Mouse (Mus musculus): ENCODE data around the gene Sqor.

The Sqor gene

DNA sequence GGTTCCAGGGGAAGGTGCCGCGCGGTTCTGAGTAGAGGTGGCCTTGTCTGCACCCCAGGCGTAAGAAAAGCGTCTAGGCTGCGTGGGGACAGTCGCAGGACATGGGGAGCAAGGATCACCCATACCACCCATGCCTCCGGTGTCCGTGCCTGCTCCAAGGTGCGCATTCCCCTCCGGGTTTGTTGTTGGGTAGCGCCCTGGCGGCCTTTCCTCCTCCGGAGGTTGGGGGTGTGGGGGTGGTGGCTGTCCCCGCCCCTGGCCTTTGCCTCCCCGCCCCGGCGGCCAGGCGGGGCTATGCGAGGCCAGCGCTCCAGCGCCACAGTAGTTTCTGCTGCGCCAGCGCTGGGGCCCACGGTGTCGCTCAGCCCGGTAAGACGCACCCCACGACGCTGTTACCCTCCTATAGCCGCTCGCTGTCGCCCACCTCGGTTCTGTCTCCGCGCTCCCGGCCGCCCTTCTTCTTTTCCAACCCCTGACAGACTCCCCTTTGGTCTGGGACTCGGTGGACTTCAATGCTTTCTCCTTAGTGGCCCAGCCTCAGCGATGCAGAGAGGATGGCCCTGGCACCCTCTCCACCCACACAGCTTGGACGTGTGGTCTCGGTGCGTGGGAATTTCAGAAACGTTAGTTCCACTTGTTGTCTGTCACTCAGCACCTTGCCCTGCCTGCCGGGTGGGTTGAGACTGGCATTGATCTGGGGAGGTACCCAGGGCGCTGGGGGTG, at the start of gene Sqor:
TSS of gene Sqor (plus strand) at position 167 of the 723 bp plus-strand sequence.
- no peak for DNase-seq (ENCODE audit: extremely low read depth, low read depth, low spot score)

- no peak for DNase-seq (ENCODE audit: extremely low read depth, low read depth, low spot score)
Observed at GRCm38 (mm10) chr2:122716301-122716842, 48.7 kb upstream of the Sqor start.

GRCm38 (mm10) chr2:122719232-122719631, 45.8 kb upstream of the Sqor start:
- DNase-seq (ENCODE audit: extremely low read depth, low read depth, low spot score), result no peak

DNA sequence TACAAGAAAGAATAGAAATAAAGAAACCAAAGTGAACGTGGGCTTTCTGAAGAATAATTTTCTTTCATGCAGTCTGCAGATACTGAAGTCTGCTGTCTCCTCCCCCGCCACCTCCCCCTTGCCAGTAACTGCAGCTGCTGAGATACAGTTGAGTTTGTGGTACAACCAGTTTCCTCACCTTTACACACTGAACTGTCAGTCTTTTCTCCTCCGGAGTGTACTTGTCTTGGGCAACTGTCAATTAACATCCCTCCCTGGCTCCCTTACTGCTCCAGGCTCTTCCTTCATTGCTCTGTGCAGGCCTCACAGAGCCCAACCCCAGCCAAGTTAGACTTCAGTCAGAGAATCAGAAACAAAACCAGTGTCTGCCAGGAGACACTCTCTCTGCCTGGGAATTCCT, 44.5 kb upstream of the Sqor start:
- peak; percentile 55 for DNase-seq (ENCODE audit: extremely low read depth, low read depth, low spot score)

DNA sequence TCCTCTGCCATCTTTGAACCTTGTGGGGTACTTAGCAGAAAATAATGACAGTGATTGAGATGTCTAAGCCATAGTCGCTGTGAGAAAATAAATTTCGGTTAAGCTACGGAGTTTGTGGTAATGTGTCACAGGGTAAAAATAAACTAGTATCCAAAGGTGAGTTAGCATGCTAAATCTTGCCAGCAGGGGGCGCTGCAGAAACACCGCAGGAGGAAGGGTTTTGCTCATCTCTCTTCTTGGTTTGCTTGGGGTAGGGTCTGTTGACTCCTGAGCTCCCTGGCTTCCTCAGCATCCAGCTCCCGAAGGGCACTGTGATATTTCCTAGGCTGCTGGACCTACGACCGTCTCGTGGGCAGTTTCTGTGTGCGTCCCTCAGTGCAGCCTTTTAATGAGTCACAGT, 39.4 kb upstream of the Sqor start:
- no peak for DNase-seq (ENCODE audit: extremely low read depth, low read depth, low spot score)

GRCm38 (mm10) chr2:122731456-122731855, 33.6 kb upstream of the Sqor start:
- no peak for DNase-seq (ENCODE audit: extremely low read depth, low read depth, low spot score)

- DNase-seq (ENCODE audit: extremely low read depth, low read depth, low spot score), result peak; percentile 36
Observed at GRCm38 (mm10) chr2:122737894-122738830, 26.9 kb upstream of the Sqor start, which contains the start of gene Bloc1s6. Gene Bloc1s6 (plus strand): TSS chr2:122738503.

GRCm38 (mm10) chr2:122739023-122739422, 26.0 kb upstream of the Sqor start:
- no peak for DNase-seq (ENCODE audit: extremely low read depth, low read depth, low spot score)

GRCm38 (mm10) chr2:122746461-122746860, 18.6 kb upstream of the Sqor start:
- DNase-seq (ENCODE audit: extremely low read depth, low read depth, low spot score), result no peak

- no peak for DNase-seq (ENCODE audit: extremely low read depth, low read depth, low spot score)
Observed at GRCm38 (mm10) chr2:122753739-122754343, 11.2 kb upstream of the Sqor start.

DNA sequence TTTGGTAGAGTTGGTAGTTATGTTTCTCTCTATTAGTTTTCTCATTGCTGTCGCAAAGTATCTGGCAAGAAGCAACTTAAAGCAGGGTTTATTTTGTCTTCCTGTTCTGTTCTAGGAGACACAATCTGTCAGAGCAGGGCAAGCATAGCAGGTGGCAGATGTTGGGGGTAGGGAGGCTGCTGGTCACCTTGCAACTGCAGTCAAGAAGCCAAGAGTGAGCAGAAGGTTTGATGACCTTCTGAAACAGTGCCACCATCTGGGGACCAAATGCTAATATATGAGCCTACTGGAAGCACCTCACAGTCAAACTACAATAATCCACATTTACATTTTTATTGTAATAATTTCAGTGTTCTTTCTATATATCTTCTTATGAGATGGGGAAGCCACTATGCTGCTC, 5.2 kb upstream of the Sqor start:
- DNase-seq (ENCODE audit: extremely low read depth, low read depth, low spot score), result no peak

DNA sequence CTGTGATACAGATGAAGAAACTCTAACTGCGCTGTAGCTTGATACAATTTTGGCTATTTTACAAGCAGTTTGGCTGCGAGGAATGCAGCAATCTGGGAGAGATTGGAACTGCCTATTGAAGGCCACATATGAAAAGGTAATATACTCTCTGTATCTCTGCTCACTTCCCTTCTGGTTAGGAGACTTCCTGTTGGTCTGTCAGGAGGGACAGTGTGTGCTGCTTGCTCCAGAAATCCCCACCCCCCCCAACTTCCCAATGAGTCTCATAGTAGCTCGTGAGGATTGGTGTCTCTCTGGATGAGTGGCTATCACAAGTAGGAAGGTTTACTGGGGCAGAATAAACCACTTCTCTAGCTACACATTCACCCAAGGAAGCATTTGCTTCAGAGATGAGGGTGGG, 2.0 kb upstream of the Sqor start:
- no peak for DNase-seq (ENCODE audit: extremely low read depth, low read depth, low spot score)

GRCm38 (mm10) chr2:122764526-122764925, 511 bp upstream of the Sqor start:
- DNase-seq (ENCODE audit: extremely low read depth, low read depth, low spot score), result no peak

- no peak for DNase-seq (ENCODE audit: extremely low read depth, low read depth, low spot score)
Observed at GRCm38 (mm10) chr2:122765794-122766145, 733 bp downstream of the Sqor start.

GRCm38 (mm10) chr2:122771002-122771401, 6.0 kb downstream of the Sqor start:
- peak; percentile 46 for DNase-seq (ENCODE audit: extremely low read depth, low read depth, low spot score)

DNA sequence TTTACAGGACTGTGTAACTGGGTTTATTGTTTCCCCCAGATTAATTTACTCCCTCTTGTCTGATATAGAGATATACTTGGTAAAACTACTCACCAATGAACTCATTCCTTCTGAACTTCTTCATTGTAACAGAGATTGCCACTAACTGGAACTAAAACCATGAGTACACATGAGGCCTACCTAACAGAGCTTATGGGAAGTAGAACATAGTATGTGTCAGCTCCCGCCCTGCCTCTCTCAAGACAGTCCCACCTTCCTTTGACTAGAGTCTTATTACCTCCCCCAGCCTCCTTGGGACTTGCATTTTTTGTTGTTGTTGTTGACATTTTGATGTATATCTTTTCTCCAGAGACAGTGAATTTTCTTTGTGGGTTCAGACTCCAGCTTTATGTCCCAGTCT, 7.9 kb downstream of the Sqor start:
- DNase-seq (ENCODE audit: extremely low read depth, low read depth, low spot score), result no peak

GRCm38 (mm10) chr2:122775491-122775890, 10.5 kb downstream of the Sqor start:
- no peak for DNase-seq (ENCODE audit: extremely low read depth, low read depth, low spot score)

DNA sequence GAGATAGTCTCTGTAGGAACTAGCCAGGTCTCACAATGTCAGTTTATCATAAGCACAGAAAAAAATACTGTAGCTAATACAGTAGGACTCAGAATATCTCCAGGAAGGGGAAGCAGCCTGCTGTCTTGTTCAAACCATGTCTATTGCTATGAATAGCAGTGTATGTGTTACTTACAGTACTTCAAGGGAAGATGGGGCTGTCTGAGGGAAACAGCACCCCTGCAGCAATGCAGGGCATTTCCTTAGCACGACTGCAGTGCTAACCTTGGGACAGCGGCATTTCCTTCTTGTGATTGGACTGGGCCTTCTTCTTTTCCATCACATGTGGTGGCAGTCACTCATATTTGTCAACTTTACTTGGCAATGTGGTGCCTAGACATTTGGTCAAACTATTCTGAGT, 11.8 kb downstream of the Sqor start:
- DNase-seq (ENCODE audit: extremely low read depth, low read depth, low spot score), result no peak

DNA sequence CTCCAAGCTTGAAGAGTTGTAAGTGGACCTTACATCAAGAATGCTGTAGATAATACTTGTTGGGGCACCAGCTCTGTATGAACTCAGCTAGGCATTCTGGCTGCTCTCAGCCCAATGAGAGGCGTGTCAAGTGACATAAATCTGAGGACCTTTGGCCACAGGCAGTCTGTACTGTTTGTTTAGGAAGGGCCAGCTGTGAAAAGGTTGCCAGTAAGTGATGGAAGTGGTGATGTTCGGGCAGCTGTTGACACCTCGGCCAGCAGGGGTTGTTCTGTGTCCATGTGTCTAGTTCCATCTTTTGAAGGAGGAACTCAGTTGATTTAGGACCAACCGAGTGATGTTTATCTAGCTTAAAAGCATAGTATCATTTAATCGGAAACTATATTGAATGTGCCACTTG, 14.9 kb downstream of the Sqor start:
- DNase-seq (ENCODE audit: extremely low read depth, low read depth, low spot score), result no peak

GRCm38 (mm10) chr2:122780447-122780846, 15.4 kb downstream of the Sqor start:
- no peak for DNase-seq (ENCODE audit: extremely low read depth, low read depth, low spot score)

DNA sequence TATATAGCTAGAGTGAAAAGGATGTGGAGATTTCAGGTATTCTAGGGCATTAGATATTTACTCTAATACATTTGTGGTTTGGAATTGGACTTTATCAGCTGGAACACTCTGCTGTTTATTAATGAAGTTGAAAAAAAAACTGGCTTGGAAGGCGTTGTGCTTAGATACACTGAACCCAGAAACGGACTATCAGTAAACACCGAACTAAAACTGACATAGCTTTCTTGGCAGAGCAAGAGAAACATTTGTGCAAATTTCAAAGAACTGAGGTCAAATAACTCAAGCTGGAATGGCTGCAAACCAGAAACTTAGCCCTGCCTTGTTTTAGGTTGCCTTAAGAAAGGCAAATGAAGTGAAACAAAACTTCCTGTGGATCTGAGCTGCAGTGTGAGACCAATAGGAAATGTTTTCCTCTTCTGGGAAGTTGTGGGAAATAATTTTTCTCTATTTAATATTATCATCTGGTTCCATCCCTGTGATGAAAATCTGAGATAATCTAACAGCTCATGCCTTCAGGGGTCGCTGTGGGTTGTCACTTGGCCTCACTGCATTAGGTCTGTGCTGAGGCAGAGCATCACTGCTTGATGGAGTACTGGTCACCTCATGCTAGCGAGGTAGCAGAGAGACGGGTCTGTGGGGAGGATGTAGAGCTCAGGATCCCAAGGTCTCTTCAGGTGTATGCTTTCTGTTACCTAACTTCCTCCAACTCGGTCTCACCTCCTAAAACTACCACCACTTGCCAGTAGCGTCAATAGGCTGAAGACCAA, 16.7 kb downstream of the Sqor start:
- DNase-seq (ENCODE audit: extremely low read depth, low read depth, low spot score), result no peak

Measured in fat pad, adult 2 months (tissue).